Mouse (Mus musculus): ENCODE data around the gene Palld. TPM values are rescaled to one million over a fixed set of nuclear protein-coding genes. Genes with fewer than 3 reads are reported as not detected.

Palld gene
- total RNA-seq, 2 experiments from 2014 or later: 6.6 to 6.7 TPM

DNA sequence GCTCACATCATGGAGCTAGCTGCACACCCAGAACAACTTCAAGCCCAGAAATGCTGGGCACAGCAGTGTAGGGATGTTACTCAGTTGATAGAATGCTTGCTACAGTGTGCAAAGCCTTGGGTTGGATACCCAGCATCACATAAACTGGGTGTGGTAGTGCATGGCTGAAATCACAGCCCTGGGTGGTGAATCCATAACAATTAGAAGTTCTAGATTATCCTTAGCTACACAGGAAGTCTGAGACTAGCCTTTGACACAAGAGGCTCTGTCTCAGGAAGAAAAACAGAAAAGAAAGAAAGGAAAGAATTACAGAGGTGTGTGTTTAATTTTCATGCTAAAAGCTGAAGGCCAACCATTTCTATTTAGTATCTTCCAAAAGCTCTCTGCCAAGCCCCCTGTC lies 231.3 kb downstream of the Palld start:
- no peak for DNase-seq (ENCODE audit: low spot score in 2 of 2)
- Histone ChIP-seq H3K4me3 (no peak overlapping the region), H3K27ac (no peak overlapping the region)
- TF ChIP-seq CTCF (conservative IDR thresholded peaks at IDR 0.05): no peak

DNA sequence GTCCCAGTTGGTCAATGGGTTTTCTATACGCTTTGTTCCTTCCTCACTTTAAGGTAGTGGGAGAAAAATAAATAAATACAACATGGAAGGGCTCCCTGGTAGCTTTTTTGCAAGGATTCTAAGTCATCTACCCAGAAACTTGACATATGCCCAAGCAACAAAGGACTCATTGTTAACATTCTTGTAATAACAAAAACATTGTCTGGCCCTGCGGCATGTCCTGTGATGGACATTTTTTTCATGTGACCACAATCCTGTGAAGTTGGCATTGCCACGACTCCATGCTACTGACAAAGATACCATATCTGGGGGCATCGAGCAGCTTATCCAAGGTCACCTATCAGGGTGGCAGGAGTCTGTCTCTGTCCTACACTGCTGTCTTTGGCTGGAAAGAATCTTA lies 232.1 kb downstream of the Palld start:
- no peak overlapping the region for H3K4me3 ChIP-seq
- no peak for TF ChIP-seq CTCF (conservative IDR thresholded peaks at IDR 0.05)
- no peak for DNase-seq (ENCODE audit: low spot score in 2 of 2)
- no peak overlapping the region for H3K27ac ChIP-seq

DNA sequence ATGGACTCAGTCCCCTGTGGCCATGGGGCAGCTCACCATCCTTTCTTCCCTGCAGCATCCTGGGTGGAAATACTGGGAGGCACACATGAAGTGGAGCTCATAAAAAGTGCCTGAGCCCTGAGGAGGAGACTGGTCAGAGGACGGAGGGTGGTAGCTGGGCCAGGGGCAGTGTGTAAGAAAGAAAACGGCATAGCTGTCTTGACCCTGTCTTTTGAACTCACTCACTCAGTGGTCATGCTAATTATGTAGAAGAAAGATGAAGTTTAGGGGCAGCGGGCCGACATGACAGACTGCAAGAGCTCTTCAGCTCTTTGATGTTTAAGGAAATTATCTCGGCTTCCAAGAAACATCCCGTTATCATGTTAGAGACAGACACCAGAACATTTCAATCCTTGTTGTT lies 235.6 kb downstream of the Palld start:
- Histone ChIP-seq H3K4me3 (no peak overlapping the region), H3K27ac (no peak overlapping the region)
- no peak for DNase-seq (ENCODE audit: low spot score in 2 of 2)
- TF ChIP-seq CTCF (conservative IDR thresholded peaks at IDR 0.05): no peak

DNA sequence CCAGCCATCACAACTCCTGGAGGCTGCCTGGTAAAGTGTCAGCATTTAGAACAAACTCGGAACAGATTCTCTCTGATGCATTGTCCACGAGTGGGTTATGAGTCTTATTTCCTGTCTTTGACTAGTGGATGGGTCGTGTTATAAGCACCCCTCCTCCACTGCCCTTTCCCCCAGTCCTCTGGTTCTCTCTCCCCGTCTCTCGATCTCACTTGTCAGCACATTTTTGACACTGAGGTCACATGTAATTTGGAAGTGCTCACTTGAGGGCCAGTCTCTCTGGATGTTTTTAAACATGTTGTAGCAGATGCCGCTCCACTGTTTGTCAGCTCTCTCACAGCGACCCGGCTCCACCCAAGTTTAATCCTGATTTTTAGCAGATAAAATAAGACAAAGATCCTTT lies 237.5 kb downstream of the Palld start:
- TF ChIP-seq CTCF (conservative IDR thresholded peaks at IDR 0.05): no peak
- H3K27ac ChIP-seq: no peak overlapping the region
- H3K4me3 ChIP-seq: no peak overlapping the region
- DNase-seq (ENCODE audit: low spot score in 2 of 2): no peak

DNA sequence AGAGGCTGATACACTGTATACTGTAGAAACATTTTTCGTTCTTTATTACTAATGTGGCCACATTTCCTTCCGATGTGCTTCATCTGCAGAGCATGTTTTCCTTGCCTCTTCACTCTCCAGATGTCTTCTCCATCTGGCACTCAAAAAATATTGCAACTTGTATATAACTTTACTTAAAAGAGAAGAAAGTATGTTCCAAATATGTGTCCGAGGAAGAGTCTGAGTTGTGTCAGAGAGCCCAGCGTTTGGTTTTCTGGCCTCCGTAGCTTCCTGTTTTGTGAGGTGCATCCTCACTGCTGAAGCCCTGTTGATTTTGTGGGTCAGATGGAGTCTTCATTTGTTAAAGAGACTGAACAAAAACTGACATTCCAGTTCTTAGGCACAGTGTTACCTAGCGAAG lies 238.3 kb downstream of the Palld start:
- Histone ChIP-seq H3K4me3 (no peak overlapping the region), H3K27ac (no peak overlapping the region)
- DNase-seq (ENCODE audit: low spot score in 2 of 2): no peak
- no peak for TF ChIP-seq CTCF (conservative IDR thresholded peaks at IDR 0.05)

DNA sequence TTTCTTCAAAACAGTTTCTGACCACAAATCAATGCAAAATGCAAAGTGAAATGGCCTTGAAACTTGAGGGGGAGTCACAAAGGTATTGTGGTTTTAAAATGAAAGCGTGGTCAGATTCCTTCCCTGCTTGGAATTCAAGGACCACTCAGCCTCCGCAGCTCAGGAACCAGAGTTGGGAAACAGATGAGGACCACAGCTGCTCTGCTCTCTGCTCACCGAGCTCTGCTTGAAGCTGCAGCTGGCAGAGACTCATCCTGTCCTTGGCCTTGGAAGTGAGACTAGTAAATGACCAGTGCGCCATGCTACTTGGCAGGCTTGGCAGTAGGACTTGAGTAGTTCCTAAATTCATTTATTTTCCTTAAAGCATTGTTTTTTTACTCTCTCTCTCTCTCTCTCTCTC lies 239.7 kb downstream of the Palld start:
- no peak for TF ChIP-seq CTCF (conservative IDR thresholded peaks at IDR 0.05)
- H3K4me3 ChIP-seq: no peak overlapping the region
- no peak overlapping the region for H3K27ac ChIP-seq
- no peak for DNase-seq (ENCODE audit: low spot score in 2 of 2)

DNA sequence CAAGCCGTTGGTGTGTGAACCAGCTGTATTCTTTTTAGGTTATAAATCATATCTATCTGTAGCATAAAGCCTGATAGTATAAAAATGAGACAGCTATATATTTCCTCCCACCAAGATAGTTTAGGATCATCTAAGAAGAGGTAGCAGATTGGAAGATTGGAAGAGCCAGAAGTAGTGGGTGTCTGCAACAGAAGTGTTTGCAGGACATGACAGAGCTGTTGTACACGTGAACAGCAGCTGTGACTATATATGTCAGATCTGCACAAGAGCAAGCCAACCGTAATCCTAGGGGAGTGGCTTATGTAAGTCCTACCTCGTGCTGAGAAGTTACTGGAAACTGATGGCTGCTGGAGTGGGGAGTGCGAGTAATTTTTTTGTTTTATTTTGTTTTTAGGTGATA lies 240.9 kb downstream of the Palld start:
- DNase-seq (ENCODE audit: low spot score in 2 of 2): no peak
- no peak for TF ChIP-seq CTCF (conservative IDR thresholded peaks at IDR 0.05)
- no peak overlapping the region for H3K27ac ChIP-seq

DNA sequence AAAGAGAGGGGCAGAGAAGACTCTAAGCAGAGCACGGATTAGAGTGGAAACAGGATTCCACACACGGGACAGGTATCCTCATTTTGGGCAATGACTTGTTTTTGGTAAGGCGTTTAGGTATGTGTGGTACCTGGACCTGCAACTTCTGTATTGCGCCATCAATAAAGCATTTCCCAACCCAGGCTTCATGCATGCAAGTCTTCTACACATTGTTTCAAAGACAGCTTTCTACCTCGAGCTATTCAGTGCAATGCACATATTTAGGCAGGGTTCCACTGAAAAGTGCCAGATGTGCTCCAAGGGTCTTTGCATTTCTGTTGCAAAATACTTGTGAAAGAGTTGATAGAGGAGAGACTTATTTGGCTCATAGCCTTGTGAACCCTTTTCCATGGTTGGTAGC lies 241.5 kb downstream of the Palld start:
- DNase-seq (ENCODE audit: low spot score in 2 of 2): no peak
- TF ChIP-seq CTCF (conservative IDR thresholded peaks at IDR 0.05): no peak
- Histone ChIP-seq H3K4me3 (no peak overlapping the region), H3K27ac (no peak overlapping the region)

More for the DNA sequence above, 240.9 kb downstream of the Palld start:
- H3K4me3 ChIP-seq: no peak overlapping the region

DNA sequence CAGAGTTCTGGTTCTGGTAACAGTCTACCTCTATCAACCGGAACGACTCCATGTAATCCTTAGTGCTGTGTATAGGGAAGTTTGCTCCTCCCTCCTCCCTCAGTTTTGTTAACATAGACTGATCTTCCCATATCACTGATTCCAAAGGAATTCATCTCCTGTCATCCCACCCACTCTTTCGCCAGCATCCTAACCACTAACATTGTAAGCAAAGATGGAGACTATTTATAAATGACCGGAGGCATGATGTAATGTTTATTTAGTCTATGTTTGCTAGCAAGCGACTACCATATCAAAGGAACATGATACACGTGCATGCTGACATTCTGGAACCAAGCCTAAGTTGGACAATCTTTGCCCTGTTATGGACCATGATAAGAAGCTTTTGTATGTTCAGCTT lies 250.5 kb downstream of the Palld start:
- no peak for TF ChIP-seq CTCF (conservative IDR thresholded peaks at IDR 0.05)
- H3K4me3 ChIP-seq: no peak overlapping the region
- no peak for DNase-seq (ENCODE audit: low spot score in 2 of 2)
- H3K27ac ChIP-seq: no peak overlapping the region

DNA sequence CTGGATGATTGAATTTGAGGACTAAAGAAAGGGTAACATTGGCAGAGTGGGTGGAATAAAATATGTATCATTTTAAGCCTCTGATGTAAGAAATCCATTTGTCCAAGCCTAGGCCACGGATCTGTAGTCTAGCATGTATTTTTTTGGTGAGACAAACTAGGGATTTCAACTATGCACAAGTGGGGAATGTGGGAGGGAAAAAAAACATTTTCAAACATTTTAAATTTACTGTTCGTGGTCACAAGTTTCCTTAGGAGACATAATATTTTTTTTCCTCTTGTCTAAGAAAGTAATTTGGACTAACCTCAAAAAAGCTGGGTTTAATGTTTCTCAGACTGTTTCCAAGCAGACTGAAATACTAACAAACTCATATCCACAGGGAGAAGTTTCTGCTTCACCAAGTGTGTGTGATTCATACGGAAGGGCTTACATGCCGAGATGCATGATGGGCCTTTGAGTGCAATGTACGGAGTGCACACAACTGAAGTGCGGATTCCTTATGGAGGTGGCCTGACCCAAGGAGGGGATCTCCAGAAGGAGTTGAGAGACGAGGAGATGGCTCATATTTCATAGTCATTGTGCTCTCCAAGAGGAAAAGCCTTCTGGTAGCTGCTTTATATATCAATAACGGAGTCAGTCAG lies 256.2 kb downstream of the Palld start:
- no peak overlapping the region for H3K27ac ChIP-seq
- no peak for DNase-seq (ENCODE audit: low spot score in 2 of 2)
- no peak overlapping the region for H3K4me3 ChIP-seq
- no peak for TF ChIP-seq CTCF (conservative IDR thresholded peaks at IDR 0.05)

DNA sequence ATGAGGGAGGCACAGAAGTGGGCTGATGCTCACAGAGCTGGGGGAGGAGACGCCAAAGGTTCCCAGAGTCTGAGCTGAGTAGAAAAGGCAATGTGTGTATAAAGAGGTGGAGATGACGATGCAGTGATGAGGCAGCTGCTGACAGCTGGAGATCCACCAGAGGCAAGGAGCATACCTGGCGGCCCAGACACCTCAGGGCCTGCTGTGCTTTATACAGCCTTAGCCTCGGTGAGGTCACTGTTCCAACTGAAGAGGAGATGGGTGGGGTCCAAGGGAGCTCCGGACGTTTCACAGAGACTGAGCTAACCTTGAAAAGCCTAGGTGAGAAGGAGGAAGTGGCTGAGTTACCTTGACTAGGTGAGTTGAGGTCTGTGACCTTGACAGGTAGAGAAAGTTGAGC lies 256.8 kb downstream of the Palld start:
- DNase-seq (ENCODE audit: low spot score in 2 of 2): no peak
- no peak for TF ChIP-seq CTCF (conservative IDR thresholded peaks at IDR 0.05)
- no peak overlapping the region for H3K4me3 ChIP-seq
- H3K27ac ChIP-seq: no peak overlapping the region

DNA sequence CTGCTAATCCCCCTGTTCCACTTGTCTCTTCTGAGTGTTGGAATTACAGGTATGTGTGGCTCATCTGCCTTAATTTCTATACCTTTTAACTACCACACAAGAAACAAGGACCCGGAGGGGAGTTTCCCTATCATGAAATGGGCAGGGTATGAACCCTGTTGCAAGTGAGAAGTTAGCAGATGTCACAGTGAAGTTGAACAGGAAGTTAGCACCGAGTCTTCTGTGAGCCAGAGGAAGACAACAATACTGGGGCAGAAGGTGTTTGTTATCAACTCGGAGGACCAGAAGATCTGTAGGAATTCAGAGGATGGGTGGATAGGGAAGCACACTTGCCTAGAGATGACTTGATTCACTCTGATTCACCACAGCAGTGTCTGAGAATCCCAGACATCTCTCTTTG lies 259.3 kb downstream of the Palld start:
- Histone ChIP-seq H3K27ac (no peak overlapping the region), H3K4me3 (no peak overlapping the region)
- no peak for DNase-seq (ENCODE audit: low spot score in 2 of 2)
- no peak for TF ChIP-seq CTCF (conservative IDR thresholded peaks at IDR 0.05)

DNA sequence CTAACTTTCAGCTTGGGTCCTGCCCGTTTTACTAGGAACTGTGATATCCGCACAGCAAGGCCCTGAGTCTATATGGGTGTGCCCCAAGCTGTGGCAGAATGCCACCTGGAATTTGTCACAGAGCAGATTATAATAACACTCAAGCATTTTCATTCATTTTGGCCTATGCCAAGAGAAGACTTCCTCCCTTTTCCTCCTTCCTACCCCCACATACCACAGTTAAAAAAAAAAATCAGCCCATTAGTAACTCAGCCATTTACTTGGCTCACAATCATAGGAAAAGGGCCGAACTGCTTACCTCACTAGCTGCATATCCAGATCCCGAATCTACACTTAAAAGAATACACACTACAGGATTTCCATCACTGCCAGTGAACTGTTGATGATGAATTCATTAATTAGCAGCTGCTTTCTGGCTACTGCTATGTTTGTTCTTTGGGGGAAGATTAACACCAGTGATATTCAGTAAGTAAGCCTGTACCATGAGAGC lies 260.1 kb downstream of the Palld start:
- no peak for TF ChIP-seq CTCF (conservative IDR thresholded peaks at IDR 0.05)
- no peak overlapping the region for H3K27ac ChIP-seq
- no peak overlapping the region for H3K4me3 ChIP-seq
- no peak for DNase-seq (ENCODE audit: low spot score in 2 of 2)

DNA sequence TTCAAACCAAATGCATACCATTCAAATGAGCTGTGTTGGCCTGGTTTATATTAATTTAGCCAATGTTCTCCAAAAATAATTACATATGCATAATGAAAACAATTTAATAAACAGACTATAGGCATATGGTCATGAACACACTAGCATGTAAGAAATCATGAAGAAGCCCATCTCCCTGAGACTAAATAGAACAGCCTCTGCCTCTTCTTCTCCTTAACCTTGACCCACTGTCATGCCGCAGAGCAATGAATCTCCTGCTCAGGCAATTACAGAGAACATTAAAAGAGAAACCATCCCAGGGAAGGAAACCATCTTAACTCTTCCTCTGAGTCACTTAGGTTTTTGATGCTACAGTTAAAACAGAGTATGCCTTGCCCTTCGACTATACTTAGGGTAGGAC lies 262.9 kb downstream of the Palld start:
- H3K27ac ChIP-seq: no peak overlapping the region
- TF ChIP-seq CTCF (conservative IDR thresholded peaks at IDR 0.05): no peak
- DNase-seq (ENCODE audit: low spot score in 2 of 2): no peak
- H3K4me3 ChIP-seq: no peak overlapping the region

DNA sequence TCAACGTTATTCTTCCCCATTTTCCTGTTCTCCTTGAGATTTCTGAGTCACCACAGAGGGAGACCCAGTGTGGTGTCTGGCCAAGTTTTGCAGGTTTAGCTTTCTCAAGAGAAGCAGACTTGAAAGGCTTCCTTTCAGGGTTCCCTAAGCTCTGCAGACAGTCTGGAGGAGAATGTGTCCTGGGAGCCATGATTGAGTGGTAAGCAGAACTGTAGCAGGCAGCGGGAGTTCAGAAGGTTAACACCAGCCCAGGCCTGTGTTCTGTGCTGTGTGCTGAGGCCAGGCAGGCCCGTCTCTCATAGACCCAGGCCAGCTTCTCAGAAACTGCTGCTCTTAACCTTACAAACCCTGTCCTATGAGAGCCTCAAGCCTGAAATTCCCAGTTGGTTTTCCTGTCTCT lies 263.5 kb downstream of the Palld start:
- no peak overlapping the region for H3K27ac ChIP-seq
- no peak overlapping the region for H3K4me3 ChIP-seq
- no peak for DNase-seq (ENCODE audit: low spot score in 2 of 2)
- no peak for TF ChIP-seq CTCF (conservative IDR thresholded peaks at IDR 0.05)

Data from layer of hippocampus, adult 2 months (tissue).